Mouse (Mus musculus) olfactory bulb, adult 2 months (tissue): ENCODE data around the gene Prima1. TPM values are rescaled to one million over a fixed set of nuclear protein-coding genes. Genes with fewer than 3 reads are reported as not detected.

ENCODE experiments used
- H3K27ac ChIP-seq: fragments of 200-500 bp; 2 replicates; pipeline ENCODE4 v1.5.1; 2012; ENCODE audit warnings: low read depth, low read length; ENCODE audit not compliant: insufficient read depth
- H3K4me1 ChIP-seq: fragments of 200-500 bp; 2 replicates; pipeline ENCODE4 v1.6.1; 2012; ENCODE audit warnings: low read length; ENCODE audit not compliant: control insufficient read depth, insufficient read depth
- H3K4me3 ChIP-seq: fragments of 200-500 bp; 2 replicates; pipeline ENCODE4 v1.5.1; 2012; ENCODE audit warnings: mild to moderate bottlenecking, low read depth, low read length, moderate library complexity; ENCODE audit not compliant: insufficient read depth
- CTCF ChIP-seq: fragments of 200-500 bp; IDR thresholded peaks from 2 replicates; pipeline ENCODE4 v1.5.1; 2012; ENCODE audit warnings: low read depth, mild to moderate bottlenecking, low read length, moderate library complexity; ENCODE audit not compliant: insufficient read depth
- POLR2A ChIP-seq: fragments of 200-500 bp; IDR thresholded peaks from 2 replicates; pipeline ENCODE4 v1.6.1; 2012; ENCODE audit warnings: mild to moderate bottlenecking, low read depth, low read length, moderate library complexity; ENCODE audit not compliant: insufficient read depth
- WGBS: fragments of 180-500 bp; shearing (Covaris S2); methylation state at CpG from one replicate; pipeline ENCODE4 v1.1.7; 2018; 5-methylcytosine and 5-hydroxymethylcytosine counted together
- polyA plus RNA-seq: library from polyadenylated mRNA; stranded (reverse); fragments of >200 nt; gene quantifications from 2 replicates; pipeline ENCODE4 v1.2.4, GENCODE M21; 2012; ENCODE audit warnings: low replicate concordance; ENCODE audit not compliant: missing spikeins, insufficient read depth, insufficient read length

Gene Prima1
- polyA plus RNA-seq = not detected in 2 replicates

DNA sequence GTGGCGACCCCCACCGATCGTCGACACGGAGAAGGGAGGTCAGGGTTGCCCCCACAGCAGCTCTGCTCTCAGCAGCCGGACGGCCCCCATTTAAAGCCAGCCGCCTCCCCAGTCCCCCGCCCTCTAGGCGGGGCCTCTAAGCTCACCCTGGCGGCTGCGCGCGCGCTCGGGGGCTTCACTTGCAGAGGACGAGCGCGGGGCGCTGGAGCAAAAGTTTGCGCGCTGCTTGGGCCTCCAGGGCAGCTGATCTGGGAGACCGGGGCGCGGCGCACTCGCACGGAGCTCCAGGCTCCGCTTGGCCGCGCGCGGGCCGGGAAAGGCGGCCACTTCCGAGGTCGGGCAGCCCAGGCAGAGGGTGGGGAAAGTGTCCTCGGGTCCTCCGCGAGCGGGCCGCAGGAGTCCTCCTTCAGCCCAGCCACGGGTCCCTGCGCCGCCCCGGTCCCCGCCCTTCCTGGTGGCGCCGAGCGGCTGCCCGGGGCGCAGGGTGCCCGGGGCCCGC is at the start of gene Prima1:
Prima1 (minus strand) TSS at position 68 of the 499 bp plus-strand sequence.
- Histone ChIP-seq H3K4me1 (peaks cover 13% of the 10 kb centered on the region), H3K27ac (peak within 1 kb of the TSS; percentile 28; the same call in 1 of the 2 replicates), H3K4me3 (peak within 1 kb of the TSS; percentile 61)
- under 1% methylated on average over 54 of the region's 54 CpGs for WGBS
- TF ChIP-seq POLR2A = 0 out of 2 replicates have a peak, but pooled peaks have one; percentile 15
- TF ChIP-seq CTCF = no peak

DNA sequence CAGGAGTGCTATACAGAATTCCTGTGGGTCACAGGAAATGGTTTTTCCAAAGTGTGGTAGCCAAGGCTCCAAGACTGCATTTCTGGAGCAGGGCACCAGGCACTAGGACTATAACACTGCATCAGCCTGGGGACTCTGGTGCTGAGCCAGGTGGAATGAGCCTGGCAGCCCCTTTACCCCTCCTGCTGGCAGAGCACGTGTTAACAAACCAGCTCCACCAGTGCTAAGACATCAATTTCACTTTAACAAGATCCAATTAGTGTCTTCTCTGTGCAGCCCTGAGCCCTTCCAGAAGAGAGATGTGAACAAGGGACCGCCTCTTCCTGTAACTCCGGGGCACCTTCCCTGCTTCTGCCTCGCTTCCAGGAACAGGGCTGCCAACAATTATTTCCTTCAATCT is 45.3 kb upstream of the Prima1 start:
- Histone ChIP-seq H3K27ac (no peak overlapping the region), H3K4me1 (peaks cover 7% of the 10 kb centered on the region), H3K4me3 (no peak overlapping the region)
- 22% methylated on average over 4 of the region's 4 CpGs for WGBS
- no peak for TF ChIP-seq CTCF
- TF ChIP-seq POLR2A = no peak

DNA sequence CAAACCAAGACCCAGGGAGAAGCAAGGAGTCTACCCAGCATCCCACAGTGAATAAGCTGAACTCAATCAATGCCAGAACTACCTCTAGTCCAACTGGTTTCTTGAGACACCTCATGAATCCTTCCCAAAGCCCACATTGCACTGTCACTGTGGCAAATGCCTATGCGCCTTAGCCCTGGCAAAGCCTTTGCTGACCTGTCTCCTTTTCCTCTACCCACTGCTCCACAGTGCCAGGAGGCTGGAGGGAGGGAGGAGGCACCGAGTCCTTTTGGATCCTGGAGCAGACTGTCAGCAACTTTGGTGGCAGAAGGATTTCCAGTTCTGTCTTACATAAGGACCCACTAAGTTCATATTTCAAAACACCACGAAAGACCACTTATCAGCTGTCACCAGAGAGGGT is 41.5 kb upstream of the Prima1 start:
- Histone ChIP-seq H3K4me1 (peaks cover 7% of the 10 kb centered on the region), H3K27ac (no peak overlapping the region), H3K4me3 (no peak overlapping the region)
- WGBS = 93% methylated on average over 3 of the region's 3 CpGs
- no peak for TF ChIP-seq CTCF
- no peak for TF ChIP-seq POLR2A

DNA sequence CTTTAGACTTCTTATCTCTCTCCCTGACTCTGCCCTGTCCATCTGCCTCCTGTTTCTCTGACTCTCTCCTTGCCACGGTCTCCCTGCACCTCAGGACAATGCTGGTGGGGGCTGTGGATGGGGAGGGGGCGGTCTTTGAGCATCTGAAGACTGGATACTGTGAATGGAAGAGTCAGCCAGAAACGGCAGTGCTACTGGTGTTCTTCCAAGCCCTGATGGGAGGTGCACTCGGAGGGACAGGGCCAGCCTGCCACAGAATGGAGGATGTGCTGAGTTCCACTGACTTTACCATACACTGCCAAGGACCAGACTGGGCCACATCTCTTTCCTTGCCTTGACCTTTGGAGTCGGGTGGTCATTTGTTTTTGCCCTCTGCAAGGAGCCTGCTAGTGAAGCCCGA is 41.0 kb upstream of the Prima1 start:
- no peak overlapping the region for H3K4me3 ChIP-seq
- 73% methylated on average over 6 of the region's 6 CpGs for WGBS
- no peak for TF ChIP-seq POLR2A
- TF ChIP-seq CTCF = no peak
- peaks cover 7% of the 10 kb centered on the region for H3K4me1 ChIP-seq
- H3K27ac ChIP-seq = no peak overlapping the region

DNA sequence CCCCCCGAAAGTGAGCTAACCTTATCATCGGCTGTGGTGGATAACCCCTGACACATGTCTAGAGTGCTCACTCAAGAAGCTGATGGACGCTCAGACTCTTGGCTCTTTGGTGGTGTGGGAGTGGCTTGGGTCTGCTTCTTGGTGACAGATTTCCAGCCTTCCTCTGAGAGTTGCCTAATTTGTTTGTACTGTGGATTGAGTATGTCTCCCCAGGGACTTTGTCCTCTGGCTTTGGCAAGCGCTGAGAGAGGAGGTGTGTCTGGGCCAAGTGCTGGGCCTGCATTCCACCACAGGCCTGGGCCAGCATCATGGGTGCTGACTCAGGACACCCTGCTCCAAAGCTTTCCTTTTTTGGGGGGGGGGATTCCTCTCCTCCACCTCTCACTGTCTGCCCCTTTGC is 40.0 kb upstream of the Prima1 start:
- WGBS = 77% methylated on average over 4 of the region's 4 CpGs
- Histone ChIP-seq H3K4me1 (0 out of 2 replicates have a peak, but pooled peaks cover 2% of the 10 kb centered on the region), H3K4me3 (no peak overlapping the region), H3K27ac (no peak overlapping the region)
- TF ChIP-seq POLR2A (no peak), CTCF (no peak)

GRCm38 (mm10) chr12:103281491-103281890 is 39.5 kb upstream of the Prima1 start:
- no peak for TF ChIP-seq CTCF
- no peak for TF ChIP-seq POLR2A
- Histone ChIP-seq H3K4me1 (0 out of 2 replicates have a peak, but pooled peaks cover 2% of the 10 kb centered on the region), H3K27ac (no peak overlapping the region), H3K4me3 (no peak overlapping the region)
- 58% methylated on average over 2 of the region's 2 CpGs for WGBS

DNA sequence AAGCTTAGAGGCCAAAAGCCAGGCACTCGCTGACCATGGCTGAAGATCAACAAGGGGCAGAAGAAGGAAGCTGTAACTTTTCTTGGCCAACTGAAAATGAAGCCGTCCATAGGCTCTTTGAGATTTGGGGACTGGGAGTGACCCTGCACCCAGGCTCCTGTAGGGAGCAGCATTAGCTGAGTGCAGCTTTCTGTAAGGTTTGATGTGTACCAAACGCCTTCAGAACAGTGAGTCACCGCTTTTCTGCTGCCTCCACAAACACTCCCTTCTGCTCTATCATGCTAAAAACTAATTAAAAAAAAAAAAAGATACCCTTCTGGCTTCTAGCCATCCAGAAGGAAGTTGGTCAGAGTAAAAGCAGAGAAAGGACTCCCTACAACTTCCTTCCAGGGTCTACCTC is 34.5 kb upstream of the Prima1 start:
- no peak overlapping the region for H3K27ac ChIP-seq
- no peak for TF ChIP-seq CTCF
- TF ChIP-seq POLR2A = no peak
- 37% methylated on average over 4 of the region's 4 CpGs for WGBS
- 0 out of 2 replicates have a peak, but pooled peaks cover 2% of the 10 kb centered on the region for H3K4me1 ChIP-seq
- no peak overlapping the region for H3K4me3 ChIP-seq

GRCm38 (mm10) chr12:103273732-103274131 is 31.8 kb upstream of the Prima1 start:
- H3K4me3 ChIP-seq = no peak overlapping the region
- TF ChIP-seq POLR2A (no peak), CTCF (no peak)
- no peak overlapping the region for H3K27ac ChIP-seq
- WGBS = 93% methylated on average over 2 of the region's 2 CpGs
- H3K4me1 ChIP-seq = 0 out of 2 replicates have a peak, but pooled peaks cover 2% of the 10 kb centered on the region

GRCm38 (mm10) chr12:103273051-103273450 is 31.1 kb upstream of the Prima1 start:
- 49% methylated on average over 6 of the region's 6 CpGs for WGBS
- TF ChIP-seq CTCF (no peak), POLR2A (no peak)
- Histone ChIP-seq H3K27ac (no peak overlapping the region), H3K4me3 (no peak overlapping the region), H3K4me1 (0 out of 2 replicates have a peak, but pooled peaks cover 2% of the 10 kb centered on the region)

- TF ChIP-seq CTCF = no peak
- 95% methylated on average over 3 of the region's 3 CpGs for WGBS
- Histone ChIP-seq H3K4me3 (no peak overlapping the region), H3K4me1 (0 out of 2 replicates have a peak, but pooled peaks cover 2% of the 10 kb centered on the region), H3K27ac (no peak overlapping the region)
Observed at GRCm38 (mm10) chr12:103272176-103272575, 30.2 kb upstream of the Prima1 start.
